Mouse (Mus musculus): ENCODE results near the gene Isoc2a. TPM values are rescaled to one million over a fixed set of nuclear protein-coding genes. Genes with fewer than 3 reads are reported as not detected.

Gene Isoc2a
- 27.0 and 29.3 TPM in 2 replicates for polyA plus RNA-seq (2012)

DNA sequence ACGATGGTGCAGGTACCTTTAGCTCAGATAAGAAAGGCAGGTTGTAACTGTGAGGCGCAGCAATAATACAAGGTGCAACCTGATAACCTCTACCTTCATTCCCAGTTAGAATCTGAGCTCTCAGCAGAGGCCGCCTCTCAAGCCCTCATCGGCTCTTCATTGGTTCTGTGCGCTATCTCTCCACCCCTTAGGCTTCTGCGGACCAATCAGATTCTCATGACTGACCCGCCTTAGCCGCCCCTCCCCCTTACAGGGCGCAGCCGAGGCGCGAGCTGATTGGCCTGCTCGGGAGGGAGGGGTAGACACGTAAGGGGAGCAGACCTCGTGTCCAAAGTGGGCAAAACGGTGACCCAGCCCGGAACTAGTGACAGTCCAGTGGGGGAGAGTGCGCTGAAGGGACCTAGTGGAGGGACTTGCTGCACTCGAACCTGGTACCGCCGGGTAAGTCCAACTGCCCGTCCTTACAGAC, at the start of gene Isoc2a:
Gene Isoc2a (plus strand): TSS at position 401 of the 469 bp plus-strand sequence.

DNA sequence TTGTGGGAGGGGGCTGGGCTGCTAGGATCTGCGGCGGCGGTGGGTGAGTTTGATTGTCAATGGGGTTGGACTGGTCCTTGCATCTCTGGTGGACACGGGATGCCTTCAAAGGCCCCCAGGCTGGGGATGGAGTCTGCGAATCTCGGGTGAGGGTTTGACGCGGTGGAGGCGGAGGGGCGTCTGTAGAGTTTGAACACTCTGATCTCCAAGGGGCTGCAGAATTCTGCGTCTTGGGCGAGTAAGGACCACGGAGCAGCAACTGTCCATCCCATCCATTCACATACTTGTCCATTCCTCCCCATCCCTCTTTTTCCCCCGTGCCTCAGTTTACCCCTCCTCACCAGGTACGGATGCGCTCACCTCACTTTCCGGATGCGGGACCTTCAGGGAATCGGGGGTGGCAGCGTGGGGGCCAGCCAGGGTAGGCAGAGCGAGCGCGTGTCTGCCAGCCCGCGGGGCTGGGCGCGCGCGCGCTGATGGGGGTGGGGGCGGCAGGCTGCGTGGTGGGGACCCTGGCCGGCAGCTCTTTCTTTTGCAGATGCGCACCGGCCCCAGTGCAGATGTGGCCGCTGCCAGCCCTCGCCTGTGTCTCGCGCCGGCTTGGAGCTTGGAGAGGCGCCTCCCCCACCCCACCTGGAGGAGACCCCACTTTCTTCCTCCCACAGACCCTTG, 32.6 kb upstream of the Isoc2a start, which contains the start of gene Shisa7:
Gene Shisa7 (minus strand): TSS at position 452 of the 672 bp plus-strand sequence.

DNA sequence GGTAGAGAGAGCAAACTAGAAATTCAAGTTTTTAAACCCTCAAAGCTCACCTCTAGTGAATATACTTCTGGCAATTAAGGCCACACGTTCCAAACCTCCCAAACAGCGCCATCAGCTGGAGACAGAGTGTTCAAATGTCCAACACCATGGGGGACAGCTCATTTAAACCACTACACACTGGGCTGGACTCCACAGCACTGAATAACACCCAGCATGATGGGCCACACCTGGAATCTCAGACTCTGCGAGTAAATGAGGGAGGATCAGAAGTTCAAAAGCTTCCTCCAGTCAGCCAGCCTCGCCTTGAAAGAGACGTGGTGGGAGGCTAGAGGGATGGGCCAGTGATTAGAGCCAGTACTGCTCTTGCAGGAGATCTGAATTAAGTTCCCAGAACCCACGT, 6.8 kb upstream of the Isoc2a start, which contains the start of gene Isoc2b:
Gene Isoc2b (minus strand): TSS at position 126 of the 400 bp plus-strand sequence.

DNA sequence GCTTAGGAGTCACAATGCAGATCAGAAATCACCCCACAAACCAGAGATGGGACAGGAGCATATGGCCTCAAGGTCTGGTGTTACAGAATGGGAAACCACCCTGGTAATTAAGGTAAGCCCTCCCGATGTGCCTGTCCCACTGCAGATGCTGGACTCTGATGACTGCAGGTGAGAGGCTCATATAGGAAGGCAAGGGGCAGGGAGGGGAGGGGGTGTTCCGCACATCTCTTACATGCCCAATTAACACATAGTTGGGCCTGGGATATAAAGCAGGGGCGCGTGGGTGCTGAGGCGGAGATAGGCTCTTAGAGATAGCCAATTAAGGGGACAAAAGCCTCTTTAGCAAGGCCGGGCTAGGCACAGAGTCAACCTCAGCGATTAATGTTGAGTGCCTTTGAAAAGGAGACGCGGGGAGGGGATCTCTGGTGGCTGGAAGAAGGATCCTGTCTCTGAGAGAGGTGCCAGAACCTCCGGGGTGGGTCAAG, 29.6 kb downstream of the Isoc2a start, which contains the start of gene Gm36210:
Gene Gm36210 (minus strand): TSS at position 51 of the 485 bp plus-strand sequence.

DNA sequence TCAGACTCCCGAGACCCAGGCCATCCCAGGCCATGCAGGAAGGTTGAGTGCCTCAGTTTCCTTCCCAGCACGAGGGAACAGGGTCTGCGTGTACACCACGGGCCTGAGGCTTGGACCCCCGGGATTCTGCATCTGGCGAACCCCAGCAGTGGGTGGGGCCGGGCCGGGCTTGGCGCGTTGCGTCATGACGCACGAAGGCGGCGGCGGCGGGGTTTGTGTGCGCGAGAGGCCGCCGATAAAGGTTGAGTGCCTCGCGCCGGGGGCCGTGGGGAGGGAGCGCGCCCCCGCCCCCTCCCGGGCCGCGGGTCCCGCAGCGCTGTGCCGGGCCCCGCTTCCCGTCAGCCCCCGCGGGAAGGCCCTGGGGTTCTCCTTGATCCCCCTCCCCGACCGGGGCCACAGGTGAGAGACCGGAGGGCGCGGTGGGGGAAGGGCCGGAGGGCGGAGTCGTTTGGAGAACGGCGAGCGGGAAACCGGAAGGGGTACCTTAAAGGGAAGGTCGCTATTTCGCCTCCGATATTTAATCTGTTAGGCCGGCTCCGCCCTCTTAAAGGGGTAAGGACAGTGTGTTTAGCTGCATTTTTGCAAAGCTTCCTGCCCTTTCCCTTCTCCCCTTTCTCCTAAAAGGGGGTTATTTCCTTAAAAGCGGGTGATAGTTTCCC, 38.2 kb downstream of the Isoc2a start, which contains the start of gene Zfp628:
Gene Zfp628 (plus strand): TSS at position 211 of the 659 bp plus-strand sequence.

DNA sequence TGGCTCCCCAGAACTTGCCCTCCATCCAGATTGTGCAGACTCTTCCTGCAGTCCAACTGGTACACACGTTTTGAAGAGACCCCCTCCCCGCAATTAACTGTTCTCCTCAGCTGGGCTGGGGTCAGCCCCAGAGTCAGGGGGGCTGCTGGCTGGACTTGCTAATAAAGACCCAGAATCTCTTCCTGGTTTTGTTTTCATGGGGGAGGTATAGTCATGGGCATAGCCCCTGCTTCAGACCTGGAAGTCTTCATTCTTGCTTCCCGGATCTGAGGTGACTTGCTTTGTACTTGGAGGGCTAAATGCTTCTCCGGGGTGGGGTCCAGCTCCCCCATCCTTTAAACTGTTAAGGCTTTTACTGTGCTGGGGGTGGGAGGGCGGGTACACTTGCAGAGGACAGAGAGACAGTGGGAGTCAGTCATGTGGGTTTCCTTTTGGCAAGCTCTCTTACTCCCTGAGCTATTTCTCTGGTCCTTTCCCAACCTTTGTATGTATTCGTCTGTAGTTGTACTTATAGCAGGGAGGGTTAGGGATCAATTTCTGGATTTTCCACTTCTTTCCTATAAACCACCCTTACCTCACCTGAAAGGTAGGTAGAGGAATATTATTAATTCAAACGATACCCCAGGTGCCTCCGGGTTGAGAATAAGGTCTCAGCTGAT, 45.0 kb downstream of the Isoc2a start, which contains the start of gene Nat14:
Gene Nat14 (plus strand): TSS at position 205 of the 659 bp plus-strand sequence.

DNA sequence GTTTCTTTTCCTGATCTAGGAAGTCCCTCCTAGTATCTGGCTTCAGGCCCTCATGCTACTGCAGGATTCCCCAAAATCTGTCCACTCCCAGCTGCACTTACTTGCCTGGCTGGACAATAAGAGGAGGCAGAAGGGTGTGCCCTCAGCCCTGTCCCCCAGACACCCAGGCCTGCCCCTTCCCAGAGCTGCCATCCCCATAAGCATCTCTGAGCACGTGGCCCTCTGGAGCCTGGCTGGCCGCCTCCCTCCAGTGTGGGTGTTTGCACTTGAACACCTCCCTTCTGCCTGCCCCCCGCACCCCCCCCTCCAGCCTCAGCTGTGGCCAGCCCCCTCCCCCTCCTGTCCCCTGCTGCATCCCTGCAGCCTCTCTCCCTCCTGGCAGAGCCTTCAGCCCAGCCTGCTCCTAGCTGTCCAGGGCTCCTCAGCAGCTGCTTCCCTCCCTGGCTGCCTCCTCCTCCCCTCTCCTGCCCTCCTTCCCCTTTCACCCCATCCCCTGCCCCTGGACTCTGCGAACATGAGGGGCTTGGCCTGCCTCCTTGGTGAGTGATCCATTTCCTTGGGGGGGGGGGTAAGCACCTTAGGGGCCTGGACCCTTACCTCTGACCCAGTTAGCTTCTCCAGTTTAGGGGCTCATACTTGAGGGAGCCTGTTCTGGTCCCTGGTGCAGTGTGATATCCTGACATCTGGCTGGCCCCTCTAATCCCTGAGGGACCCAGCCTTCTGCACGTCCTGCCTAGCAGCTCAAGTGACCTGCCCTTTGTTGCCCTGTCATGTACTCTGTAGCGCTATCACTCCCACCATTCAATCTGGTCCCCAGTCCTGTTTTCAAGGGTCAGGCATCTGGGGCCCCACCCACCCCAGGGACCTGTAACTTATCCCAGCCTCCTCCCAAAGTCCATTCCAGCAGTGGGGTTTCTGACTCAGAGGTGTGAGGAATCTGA, 48.8 kb downstream of the Isoc2a start, which contains the start of gene Ssc5d:
Gene Ssc5d (plus strand): TSS at position 345 of the 941 bp plus-strand sequence.

Other genes with a start within 250 kb of the Isoc2a start
- gene Tmem86b, start 245.7 kb upstream of the Isoc2a start, polyA plus RNA-seq (2012) = 8.7 and 11.0 TPM in 2 replicates
- 283 and 305 TPM in 2 replicates for gene Ppp6r1, start 218.1 kb upstream of the Isoc2a start, polyA plus RNA-seq (2012)
- gene Hspbp1, start 192.1 kb upstream of the Isoc2a start, polyA plus RNA-seq (2012) = 124 and 128 TPM in 2 replicates
- gene Brsk1, start 186.5 kb upstream of the Isoc2a start, polyA plus RNA-seq (2012) = 0.13 and 0.35 TPM in 2 replicates
- gene Tmem150b, start 151.9 kb upstream of the Isoc2a start, polyA plus RNA-seq (2012) = 2.6 and 3.2 TPM in 2 replicates
- 312 and 341 TPM in 2 replicates for gene Kmt5c, start 137.0 kb upstream of the Isoc2a start, polyA plus RNA-seq (2012)
- gene Cox6b2, start 124.1 kb upstream of the Isoc2a start, polyA plus RNA-seq (2012) = 64.2 and 92.5 TPM in 2 replicates
- not detected in 2 replicates for gene Fam71e2, start 105.9 kb upstream of the Isoc2a start, polyA plus RNA-seq (2012)
- 0.10 and 1.1 TPM in 2 replicates for gene Il11, start 94.3 kb upstream of the Isoc2a start, polyA plus RNA-seq (2012)
- not detected in 2 replicates for gene Tmem190, start 94.2 kb upstream of the Isoc2a start, polyA plus RNA-seq (2012)
- 57.5 and 58.8 TPM in 2 replicates for gene Tmem238, start 87.5 kb upstream of the Isoc2a start, polyA plus RNA-seq (2012)
- gene Rpl28, start 84.3 kb upstream of the Isoc2a start, polyA plus RNA-seq (2012) = 10,504 and 11,093 TPM in 2 replicates
- gene Ube2s, start 64.6 kb upstream of the Isoc2a start, polyA plus RNA-seq (2012) = 251 TPM in 2 replicates
- 0.24 and 0.79 TPM in 2 replicates for gene Shisa7, start 32.5 kb upstream of the Isoc2a start, polyA plus RNA-seq (2012)
- 7.7 and 11.8 TPM in 2 replicates for gene Isoc2b, start 6.9 kb upstream of the Isoc2a start, polyA plus RNA-seq (2012)
- gene Gm36210, start 29.4 kb downstream of the Isoc2a start, polyA plus RNA-seq (2012) = 0.09 and 0.28 TPM in 2 replicates
- gene Zfp628, start 38.1 kb downstream of the Isoc2a start, polyA plus RNA-seq (2012) = 76.1 and 85.0 TPM in 2 replicates
- gene Nat14, start 44.9 kb downstream of the Isoc2a start, polyA plus RNA-seq (2012) = 1.3 and 1.9 TPM in 2 replicates
- gene Ssc5d, start 48.6 kb downstream of the Isoc2a start, polyA plus RNA-seq (2012) = 0.08 and 0.10 TPM in 2 replicates
- gene Sbk2, start 87.3 kb downstream of the Isoc2a start, polyA plus RNA-seq (2012) = 0.04 and 0.17 TPM in 2 replicates
- gene Sbk3, start 94.0 kb downstream of the Isoc2a start, polyA plus RNA-seq (2012) = not detected in 2 replicates
- 53.1 and 73.1 TPM in 2 replicates for gene Zfp579, start 119.0 kb downstream of the Isoc2a start, polyA plus RNA-seq (2012)
- 49.6 and 56.4 TPM in 2 replicates for gene Zfp524, start 137.3 kb downstream of the Isoc2a start, polyA plus RNA-seq (2012)
- 55.3 and 63.3 TPM in 2 replicates for gene Fiz1, start 137.5 kb downstream of the Isoc2a start, polyA plus RNA-seq (2012)
- not detected in 2 replicates for gene Gm44973, start 138.3 kb downstream of the Isoc2a start, polyA plus RNA-seq (2012)
- gene Zfp865, start 143.2 kb downstream of the Isoc2a start, polyA plus RNA-seq (2012) = 75.2 and 76.9 TPM in 2 replicates
- 0.83 and 1.2 TPM in 2 replicates for gene Ccdc106, start 143.4 kb downstream of the Isoc2a start, polyA plus RNA-seq (2012)
- not detected in 2 replicates for gene 4632433K11Rik, start 157.0 kb downstream of the Isoc2a start, polyA plus RNA-seq (2012)
- gene Zfp784, start 161.3 kb downstream of the Isoc2a start, polyA plus RNA-seq (2012) = 1.3 and 2.7 TPM in 2 replicates
- gene Zfp580, start 174.4 kb downstream of the Isoc2a start, polyA plus RNA-seq (2012) = 36.3 and 49.1 TPM in 2 replicates
- gene U2af2, start 185.0 kb downstream of the Isoc2a start, polyA plus RNA-seq (2012) = 486 and 623 TPM in 2 replicates
- gene Epn1, start 203.1 kb downstream of the Isoc2a start, polyA plus RNA-seq (2012) = 527 and 560 TPM in 2 replicates
- not detected in 2 replicates for gene Rfpl4, start 239.8 kb downstream of the Isoc2a start, polyA plus RNA-seq (2012)
- gene Rasl2-9, start 248.8 kb downstream of the Isoc2a start, polyA plus RNA-seq (2012) = 0.11 TPM in 1 of 2 replicates, not detected in the other

All from megakaryocyte-erythroid progenitor cell, adult 5 weeks (primary cell).